Mouse (Mus musculus) left cerebral cortex, adult 11 months (tissue): Measurements from ENCODE around the gene Olfr1252.

ENCODE experiments used
- DNase-seq: peaks from one replicate; pipeline ENCODE4 v3.0.0; 2022; ENCODE audit warnings: low spot score

The Olfr1252 gene

GRCm38 (mm10) chr2:89724912-89725311, at the start of gene Olfr1252:
Olfr1252 (minus strand) TSS chr2:89725012.
- no peak for DNase-seq

DNA sequence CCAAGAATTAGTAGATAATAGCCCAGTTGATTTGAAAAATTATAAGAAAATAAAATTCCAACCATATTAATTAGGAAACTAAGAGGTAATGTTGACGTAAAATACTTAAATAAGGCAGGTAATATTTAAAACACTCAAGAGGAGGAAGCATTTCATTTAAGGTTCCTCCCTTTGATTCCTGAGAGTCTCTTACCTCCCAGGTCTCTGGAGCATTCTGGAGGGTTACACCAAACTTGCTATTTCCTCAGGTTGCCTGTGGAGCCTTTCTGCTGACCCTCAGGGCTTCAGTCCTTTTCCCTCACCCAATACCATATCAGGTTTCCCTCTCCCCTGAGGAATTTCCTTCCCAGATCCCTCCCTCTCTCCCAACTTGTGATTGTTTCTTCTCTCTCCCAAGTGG, 32.2 kb upstream of the Olfr1252 start, which contains the start of gene Olfr1253:
Gene Olfr1253, minus strand, starts transcription at position 101 of the 400 bp plus-strand sequence.
- DNase-seq, result no peak

DNA sequence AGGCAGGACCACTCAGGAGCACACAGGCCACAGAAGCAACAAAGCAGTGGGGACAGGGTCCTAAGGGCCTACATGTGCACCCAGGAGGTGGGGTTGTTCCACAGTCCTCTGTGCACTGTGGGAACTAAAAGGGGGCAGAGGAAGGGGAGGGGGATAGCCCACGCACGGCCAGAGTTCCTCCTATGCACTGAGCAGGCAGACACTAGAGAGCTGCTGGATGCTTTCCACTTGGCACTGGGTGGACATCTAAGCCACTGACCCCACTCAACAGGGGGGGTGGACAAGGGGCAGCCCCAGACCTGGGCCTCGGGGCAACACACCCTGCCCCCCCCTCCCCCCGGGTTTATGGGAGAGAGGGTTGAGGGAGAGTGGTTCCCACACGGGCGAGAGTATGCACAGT, 32.8 kb downstream of the Olfr1252 start:
- DNase-seq, result no peak

- DNase-seq, result no peak
Measured at GRCm38 (mm10) chr2:89671836-89672235, 53.0 kb downstream of the Olfr1252 start, which contains the start of gene Olfr1251. Olfr1251 (minus strand) TSS chr2:89671936.
